Comparison of ENCODE assay signal across 8 mouse cellular contexts in the genomic region with DNA sequence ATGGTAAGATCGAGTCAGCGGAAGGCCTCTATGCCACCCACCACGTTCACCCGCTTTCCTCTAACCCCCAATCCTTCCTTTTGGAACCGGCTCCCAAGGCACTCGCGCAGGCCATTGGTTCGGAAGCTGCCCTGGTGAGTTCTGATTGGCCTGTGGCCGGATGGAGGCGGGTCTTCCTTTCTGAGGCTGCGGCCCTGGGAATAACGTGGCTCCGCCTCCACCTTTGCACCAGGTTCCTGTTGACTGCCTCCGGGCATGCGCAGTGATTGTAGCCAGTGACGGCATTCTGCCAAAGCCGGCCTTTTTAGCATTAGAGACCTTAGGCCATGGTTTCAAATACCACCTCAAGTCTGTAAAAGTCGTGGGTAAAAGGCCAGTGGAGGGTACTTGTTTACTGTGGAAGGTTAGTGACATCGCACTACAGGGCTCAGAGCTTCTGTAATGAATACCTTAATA. TPM values are rescaled to one million over a fixed set of nuclear protein-coding genes. Genes with fewer than 3 reads are reported as not detected.
A peak's percentile ranks its signal among the peaks of the same experiment; 100 is the strongest.
DNase-seq lines count a peak whose midpoint lies in the region; ATAC-seq and TF ChIP-seq lines count a peak whose summit lies in the region.

No protein-coding gene starts in this region.

- peak; percentile 96 for DNase-seq in gastrocnemius, adult 8-10 months (ENCODE audit: low spot score in 2 of 2)
- peak; percentile 77 for DNase-seq in hindlimb bud, embryonic 11.5 days (ENCODE audit: extremely low spot score, low read depth, low spot score)
- peak; percentile 87 to 96 for DNase-seq in left cerebral cortex, adult 8-10 months (ENCODE audit: low spot score in 2 of 2)
- DNase-seq in right cerebral cortex, postnatal 10 days (ENCODE audit: low spot score in 2 of 2), result peak; percentile 98
- peak; percentile 85 for DNase-seq in urinary bladder, postnatal 25 days (ENCODE audit: low spot score)

- H3K27me3 ChIP-seq in megakaryocyte, embryonic 14.5 days (replicated peaks), result no peaks in the 10 kb centered on the region

- no peaks in the 10 kb centered on the region for H3K9me3 ChIP-seq in megakaryocyte, embryonic 14.5 days

- peak; percentile 88 for ATAC-seq in activated CD4-positive, CD25-positive, alpha-beta regulatory T cell, adult 4 months

- no peak for TF ChIP-seq POLR2A in cortical plate, adult 2 months (IDR thresholded peaks at IDR 0.05; ENCODE audit: extremely low read depth, insufficient read depth, low read length)

- TF ChIP-seq CTCF in cortical plate, adult 2 months (IDR thresholded peaks at IDR 0.05; ENCODE audit: extremely low read depth, insufficient read depth, low read length), result no peak

- no peaks in the 10 kb centered on the region for H3K4me1 ChIP-seq in cortical plate, adult 2 months (ENCODE audit: control insufficient read depth, insufficient read depth, low read length)
- peaks cover 25% of the 10 kb centered on the region for H3K4me1 ChIP-seq in megakaryocyte, embryonic 14.5 days

- H3K27ac ChIP-seq in cortical plate, adult 2 months (ENCODE audit: insufficient read depth, low read length), result peak overlapping the region; percentile 63; the same call in 1 of the 2 replicates

- H3K36me3 ChIP-seq in megakaryocyte, embryonic 14.5 days (replicated peaks; ENCODE audit: low read length), result no peaks in the 10 kb centered on the region

- peak overlapping the region; percentile 21; the same call in 1 of the 2 replicates for H3K4me3 ChIP-seq in cortical plate, adult 2 months (ENCODE audit: insufficient read depth, low read length)
- peak overlapping the region; percentile 88 for H3K4me3 ChIP-seq in megakaryocyte, embryonic 14.5 days (replicated peaks)

RNA-seq across cellular contexts. Expression of gene Was, which starts 6.5 kb away (rescaled TPM):
- 10 to 100 TPM; 24.0 to 27.4 TPM for polyA plus RNA-seq in activated CD4-positive, CD25-positive, alpha-beta regulatory T cell, adult 4 months (2017; shearing (Covaris generic))
- polyA plus RNA-seq in cortical plate, adult 2 months (2012; rRNA removed), result 1.7 and 1.9 TPM in 2 replicates
- total RNA-seq in gastrocnemius, adult 8-10 months (2022), result under 1 TPM; 0.15 to 0.54 (median 0.45) TPM
- total RNA-seq in left cerebral cortex, adult 8-10 months (2022), result 1 to 10 TPM in 3 of 4 experiments, under 1 TPM in 1; 0.82 to 3.6 (median 2.0) TPM
- 450 and 808 TPM in 2 replicates for polyA plus RNA-seq in megakaryocyte, embryonic 14.5 days (2012; ENCODE audit: insufficient read depth, low replicate concordance)

RNA-seq across cellular contexts. Expression of gene Suv39h1, which starts 22.3 kb away (rescaled TPM):
- 10 to 100 TPM; 14.5 to 22.4 TPM for polyA plus RNA-seq in activated CD4-positive, CD25-positive, alpha-beta regulatory T cell, adult 4 months (2017; shearing (Covaris generic))
- 25.5 and 26.1 TPM in 2 replicates for polyA plus RNA-seq in cortical plate, adult 2 months (2012; rRNA removed)
- 1 to 10 TPM; 3.5 to 5.0 (median 4.3) TPM for total RNA-seq in gastrocnemius, adult 8-10 months (2022)
- 10 to 100 TPM; 24.7 to 27.5 (median 26.6) TPM for total RNA-seq in left cerebral cortex, adult 8-10 months (2022)
- polyA plus RNA-seq in megakaryocyte, embryonic 14.5 days (2012; ENCODE audit: insufficient read depth, low replicate concordance), result 0.99 and 3.9 TPM in 2 replicates

RNA-seq across cellular contexts. Expression of gene Wdr13, which starts 35.9 kb away (rescaled TPM):
- polyA plus RNA-seq in activated CD4-positive, CD25-positive, alpha-beta regulatory T cell, adult 4 months (2017; shearing (Covaris generic)), result 10 to 100 TPM; 15.8 to 18.9 TPM
- polyA plus RNA-seq in cortical plate, adult 2 months (2012; rRNA removed), result 203 and 219 TPM in 2 replicates
- 10 to 100 TPM in 2 of 4 experiments, 1 to 10 TPM in 2; 8.7 to 10.4 (median 9.6) TPM for total RNA-seq in gastrocnemius, adult 8-10 months (2022)
- 100 to 1,000 TPM; 176 to 202 (median 193) TPM for total RNA-seq in left cerebral cortex, adult 8-10 months (2022)
- polyA plus RNA-seq in megakaryocyte, embryonic 14.5 days (2012; ENCODE audit: insufficient read depth, low replicate concordance), result 23.4 and 38.2 TPM in 2 replicates

RNA-seq across cellular contexts. Expression of gene Rbm3, which starts 48.9 kb away (rescaled TPM):
- 100 to 1,000 TPM; 711 to 929 TPM for polyA plus RNA-seq in activated CD4-positive, CD25-positive, alpha-beta regulatory T cell, adult 4 months (2017; shearing (Covaris generic))
- 193 and 207 TPM in 2 replicates for polyA plus RNA-seq in cortical plate, adult 2 months (2012; rRNA removed)
- total RNA-seq in gastrocnemius, adult 8-10 months (2022), result 100 to 1,000 TPM in 1 of 4 experiments, 10 to 100 TPM in 3; 45.7 to 121 (median 61.8) TPM
- 100 to 1,000 TPM; 134 to 198 (median 155) TPM for total RNA-seq in left cerebral cortex, adult 8-10 months (2022)
- polyA plus RNA-seq in megakaryocyte, embryonic 14.5 days (2012; ENCODE audit: insufficient read depth, low replicate concordance), result 3.2 and 96.3 TPM in 2 replicates

Comparison
In these comparisons a context has a peak if more than half of its experiments do, and no peak if none do; other contexts are left out.
1. Peak in every context shown above with its lines: DNase-seq, ATAC-seq, H3K4me3 ChIP-seq and H3K27ac ChIP-seq.
2. RNA of gene Was, which starts 6.5 kb away (polyA plus RNA-seq): 450 to 808 TPM in megakaryocyte, embryonic 14.5 days; 24.0 to 27.4 TPM in activated CD4-positive, CD25-positive, alpha-beta regulatory T cell, adult 4 months and 1.7 to 1.9 TPM in cortical plate, adult 2 months; every median in the first group is over 10 times any median in the second.